Comparison of ENCODE assay signal across 25 mouse cellular contexts in genomic region chr1:130710283-130711080, GRCm38 (mm10). TPM values are rescaled to one million over a fixed set of nuclear protein-coding genes. Genes with fewer than 3 reads are reported as not detected.
DNase-seq lines count a peak whose midpoint lies in the region; ATAC-seq and TF ChIP-seq lines count a peak whose summit lies in the region.
"Had no signal": no experiment of that assay in that cellular context is flagged by ENCODE, and none has a peak within 500 bp of the region (broad histone marks: within the 10 kb centered on the region; RNA-seq: fewer than 3 reads in every experiment).

No protein-coding gene starts in this region.

- H3K9me3 ChIP-seq in heart, embryonic 10.5 days: no peaks in the 10 kb centered on the region
- no peaks in the 10 kb centered on the region for H3K9me3 ChIP-seq in heart, postnatal 0 days (replicated peaks; ENCODE audit: control insufficient read depth, low read length)
- no peaks in the 10 kb centered on the region for H3K9me3 ChIP-seq in liver, embryonic 13.5 days (replicated peaks)
- H3K9me3 ChIP-seq: embryonic facial prominence, embryonic 12.5 days; forebrain, embryonic 15.5 days; hindbrain, embryonic 12.5 days had no signal

- TF ChIP-seq CTCF in heart, postnatal 0 days (IDR thresholded peaks at IDR 0.05; ENCODE audit: low read depth): no peak

- no peak for ATAC-seq in heart, postnatal 0 days (ENCODE audit: insufficient read depth, low read depth)
- no peak for ATAC-seq in liver, embryonic 13.5 days (ENCODE audit: low read depth)
- ATAC-seq: CD4-positive, CD25-positive, alpha-beta regulatory T cell, adult 4 months; forebrain, embryonic 15.5 days; hindbrain, embryonic 16.5 days; inflammation-experienced regulatory T-cells, adult 6 months had no signal

- WGBS in heart, embryonic 10.5 days: 81% methylated on average over 22 of the region's 22 CpGs
- WGBS in heart, postnatal 0 days: 78% methylated on average over 22 of the region's 22 CpGs
- 84% methylated on average over 22 of the region's 22 CpGs for WGBS in liver, embryonic 13.5 days (ENCODE audit: insufficient replicate concordance)

- intact Hi-C loops in heart, postnatal 14 days (cut with DNase I): no loop called here

- no peak overlapping the region for H3K4me3 ChIP-seq in heart, embryonic 10.5 days
- H3K4me3 ChIP-seq in heart, postnatal 0 days (ENCODE audit: low read depth, low read length): no peak overlapping the region
- no peak overlapping the region for H3K4me3 ChIP-seq in liver, embryonic 13.5 days (replicated peaks)
- H3K4me3 ChIP-seq: embryonic facial prominence, embryonic 12.5 days; forebrain, embryonic 15.5 days; hindbrain, embryonic 12.5 days had no signal

- H3K27ac ChIP-seq in heart, embryonic 10.5 days: no peak overlapping the region
- 0 out of 2 replicates have a peak overlapping the region, but pooled peaks have one; percentile 3 for H3K27ac ChIP-seq in heart, postnatal 0 days (ENCODE audit: low read depth)
- H3K27ac ChIP-seq in liver, embryonic 13.5 days: peak overlapping the region; percentile 11; the same call in 1 of the 2 replicates
- H3K27ac ChIP-seq: embryonic facial prominence, embryonic 12.5 days; forebrain, embryonic 15.5 days; hindbrain, embryonic 12.5 days had no signal

- peaks cover 11% of the 10 kb centered on the region for H3K4me1 ChIP-seq in heart, embryonic 10.5 days
- 0 out of 2 replicates have a peak, but pooled peaks cover 5% of the 10 kb centered on the region for H3K4me1 ChIP-seq in heart, postnatal 0 days (ENCODE audit: control insufficient read depth, insufficient read depth)
- H3K4me1 ChIP-seq in liver, embryonic 13.5 days (replicated peaks): peaks cover 32% of the 10 kb centered on the region
- H3K4me1 ChIP-seq: hindbrain, embryonic 12.5 days had no signal

- peak; percentile 96 for DNase-seq in heart, adult 11 months
- no peak for DNase-seq in heart, embryonic 10.5 days (ENCODE audit: low spot score)
- no peak for DNase-seq in heart, postnatal 0 days (ENCODE audit: low spot score)
- no peak for DNase-seq in heart, postnatal 14 days
- no peak for DNase-seq in liver, embryonic 13.5 days
- DNase-seq in liver: no peak
- DNase-seq in adrenal gland, postnatal 10 days: no peak
- no peak for DNase-seq in right cerebral cortex, adult 2 months (ENCODE audit: low spot score in 2 of 2)
- DNase-seq: adrenal gland, postnatal 14 days; B cell, adult 2 months; cerebellum, adult 11-12 months; cerebellum, adult 9-10 months; cerebellum, postnatal 25 days; gastrocnemius, postnatal 36 days; kidney, adult 18-20 months had no signal

- H3K36me3 ChIP-seq in heart, embryonic 10.5 days: peaks cover 9% of the 10 kb centered on the region; the same call in 1 of the 2 replicates
- H3K36me3 ChIP-seq in heart, postnatal 0 days (replicated peaks; ENCODE audit: control insufficient read depth, insufficient read depth, low read length): peaks cover 32% of the 10 kb centered on the region
- H3K36me3 ChIP-seq in liver, embryonic 13.5 days: peaks cover 66% of the 10 kb centered on the region

- no peak overlapping the region for H3K9ac ChIP-seq in heart, postnatal 0 days (replicated peaks; ENCODE audit: low read depth, low read length)
- H3K9ac ChIP-seq in liver, embryonic 13.5 days: no peak overlapping the region
- H3K9ac ChIP-seq: embryonic facial prominence, embryonic 12.5 days; forebrain, embryonic 15.5 days; hindbrain, embryonic 12.5 days had no signal

- 0 out of 2 replicates have a peak, but pooled peaks cover 6% of the 10 kb centered on the region for H3K27me3 ChIP-seq in heart, embryonic 10.5 days (ENCODE audit: insufficient read depth, poor library complexity, severe bottlenecking)
- no peaks in the 10 kb centered on the region for H3K27me3 ChIP-seq in heart, postnatal 0 days (ENCODE audit: control insufficient read depth, insufficient read depth, low read length)
- no peaks in the 10 kb centered on the region for H3K27me3 ChIP-seq in liver, embryonic 13.5 days
- H3K27me3 ChIP-seq: embryonic facial prominence, embryonic 12.5 days; forebrain, embryonic 15.5 days; hindbrain, embryonic 12.5 days had no signal

- H3K4me2 ChIP-seq in heart, postnatal 0 days (ENCODE audit: low read depth, low read length): no peak overlapping the region
- H3K4me2 ChIP-seq in liver, embryonic 13.5 days: no peak overlapping the region
- H3K4me2 ChIP-seq: embryonic facial prominence, embryonic 12.5 days; forebrain, embryonic 15.5 days; hindbrain, embryonic 12.5 days had no signal

- TF ChIP-seq EP300 in heart, postnatal 0 days (IDR thresholded peaks at IDR 0.05; ENCODE audit: low read depth): no peak; the same call in 1 of the 2 replicates

RNA-seq across cellular contexts. Expression of gene Gm29427, which starts 5.1 kb away (rescaled TPM):
- not detected in 2 replicates for polyA plus RNA-seq in heart, embryonic 10.5 days (2016; fragmentation: Nextera tagmentation; extraction: Ambion mirVana)
- total RNA-seq in heart, postnatal 0 days (2014; rRNA removed; ENCODE audit: low replicate concordance): not detected in 2 replicates
- not detected in 2 replicates for polyA plus RNA-seq in heart, postnatal 0 days (2015; fragmentation: Nextera tagmentation; extraction: Ambion mirVana)
- not detected for total RNA-seq in heart, postnatal 14 days (2021)
- not detected in 2 replicates for polyA plus RNA-seq in liver, embryonic 13.5 days (2015; fragmentation: Nextera tagmentation; extraction: Ambion mirVana)
- total RNA-seq in adrenal gland, postnatal 10 days (2021): not detected
- total RNA-seq: adrenal gland, postnatal 14 days; gastrocnemius, adult 8-10 months; gastrocnemius, postnatal 36 days had no signal
- polyA plus RNA-seq: CD4-positive, CD25-positive, alpha-beta regulatory T cell, adult 4 months; embryonic facial prominence, embryonic 12.5 days; forebrain, embryonic 11.5 days; forebrain, embryonic 15.5 days; heart, embryonic 16.5 days; hindbrain, embryonic 16.5 days; inflammation-experienced regulatory T-cells, adult 6 months had no signal

RNA-seq across cellular contexts. Expression of gene Yod1, which starts 6.6 kb away (rescaled TPM):
- 8.6 and 10.1 TPM in 2 replicates for polyA plus RNA-seq in heart, embryonic 10.5 days (2016; fragmentation: Nextera tagmentation; extraction: Ambion mirVana)
- 4.6 and 4.9 TPM in 2 replicates for total RNA-seq in heart, postnatal 0 days (2014; rRNA removed; ENCODE audit: low replicate concordance)
- 6.4 and 6.5 TPM in 2 replicates for polyA plus RNA-seq in heart, postnatal 0 days (2015; fragmentation: Nextera tagmentation; extraction: Ambion mirVana)
- 1 to 10 TPM; 6.3 to 6.6 TPM for total RNA-seq in heart, postnatal 14 days (2021)
- 40.8 and 47.6 TPM in 2 replicates for polyA plus RNA-seq in liver, embryonic 13.5 days (2015; fragmentation: Nextera tagmentation; extraction: Ambion mirVana)
- total RNA-seq in adrenal gland, postnatal 10 days (2021): 1 to 10 TPM; 7.4 to 8.1 TPM

RNA-seq across cellular contexts. Expression of gene Pfkfb2, which starts 18.6 kb away (rescaled TPM):
- polyA plus RNA-seq in heart, embryonic 10.5 days (2016; fragmentation: Nextera tagmentation; extraction: Ambion mirVana): 5.0 and 7.4 TPM in 2 replicates
- 19.0 and 19.8 TPM in 2 replicates for total RNA-seq in heart, postnatal 0 days (2014; rRNA removed; ENCODE audit: low replicate concordance)
- 5.2 and 8.2 TPM in 2 replicates for polyA plus RNA-seq in heart, postnatal 0 days (2015; fragmentation: Nextera tagmentation; extraction: Ambion mirVana)
- total RNA-seq in heart, postnatal 14 days (2021): 10 to 100 TPM; 65.7 to 70.8 TPM
- 4.5 and 5.4 TPM in 2 replicates for polyA plus RNA-seq in liver, embryonic 13.5 days (2015; fragmentation: Nextera tagmentation; extraction: Ambion mirVana)
- total RNA-seq in adrenal gland, postnatal 10 days (2021): 10 to 100 TPM; 16.1 to 22.1 TPM

RNA-seq across cellular contexts. Expression of gene AA986860, which starts 21.3 kb away (rescaled TPM):
- polyA plus RNA-seq in heart, embryonic 10.5 days (2016; fragmentation: Nextera tagmentation; extraction: Ambion mirVana): 0.67 and 1.1 TPM in 2 replicates
- 1.8 and 2.3 TPM in 2 replicates for total RNA-seq in heart, postnatal 0 days (2014; rRNA removed; ENCODE audit: low replicate concordance)
- 0.30 and 0.48 TPM in 2 replicates for polyA plus RNA-seq in heart, postnatal 0 days (2015; fragmentation: Nextera tagmentation; extraction: Ambion mirVana)
- under 1 TPM; 0.57 to 0.73 TPM for total RNA-seq in heart, postnatal 14 days (2021)
- polyA plus RNA-seq in liver, embryonic 13.5 days (2015; fragmentation: Nextera tagmentation; extraction: Ambion mirVana): 6.2 and 8.3 TPM in 2 replicates
- 1 to 10 TPM; 2.1 to 2.3 TPM for total RNA-seq in adrenal gland, postnatal 10 days (2021)

RNA-seq across cellular contexts. Expression of gene C4bp, which starts 49.0 kb away (rescaled TPM):
- polyA plus RNA-seq in heart, embryonic 10.5 days (2016; fragmentation: Nextera tagmentation; extraction: Ambion mirVana): not detected in 2 replicates
- total RNA-seq in heart, postnatal 0 days (2014; rRNA removed; ENCODE audit: low replicate concordance): not detected in 2 replicates
- not detected in 2 replicates for polyA plus RNA-seq in heart, postnatal 0 days (2015; fragmentation: Nextera tagmentation; extraction: Ambion mirVana)
- total RNA-seq in heart, postnatal 14 days (2021): not detected
- polyA plus RNA-seq in liver, embryonic 13.5 days (2015; fragmentation: Nextera tagmentation; extraction: Ambion mirVana): 0.88 and 0.94 TPM in 2 replicates
- 10 to 100 TPM; 11.4 to 14.9 TPM for total RNA-seq in adrenal gland, postnatal 10 days (2021)
- total RNA-seq: gastrocnemius, adult 8-10 months; gastrocnemius, postnatal 36 days had no signal
- polyA plus RNA-seq: CD4-positive, CD25-positive, alpha-beta regulatory T cell, adult 4 months; cortical plate, adult 2 months; embryonic facial prominence, embryonic 12.5 days; forebrain, embryonic 11.5 days; forebrain, embryonic 15.5 days; heart, embryonic 16.5 days; hindbrain, embryonic 12.5 days had no signal
